Mouse (Mus musculus) neural tube, embryonic 11.5 days (tissue): ENCODE measurements at regions not wholly inside any gene's neighbourhood (a gene's known extent, or its start where the extent isn't known, plus 50 kb on each side); places are given as distances from the start of the nearest gene placed in this dataset.
"Not testable (repeated sequence)": the region's sequence is repeated elsewhere in the genome, so short reads cannot be mapped to it uniquely, and the experiment has no call there.

Source experiments
- ATAC-seq: fragments of 200-750 bp; cut with Nextera tagmentation; 2 replicates; pipeline ENCODE4 v1.8.0; 2017; ENCODE audit warnings: moderate number of reproducible peaks, mild to moderate bottlenecking, moderate TSS enrichment, moderate library complexity; ENCODE audit not compliant: insufficient read depth, low FRiP score, low TSS enrichment
- DNase-seq: peaks from one replicate; pipeline ENCODE4 v3.0.0-alpha.2; 2015; ENCODE audit warnings: low spot score
- H3K27ac ChIP-seq: fragments of 300-500 bp; sonication (generic); 2 replicates; pipeline ENCODE4 v1.5.1; 2014; ENCODE audit warnings: low read depth, mild to moderate bottlenecking, low read length
- H3K27me3 ChIP-seq: fragments of 300-500 bp; sonication (generic); 2 replicates; pipeline ENCODE4 v1.6.1; 2014; ENCODE audit warnings: mild to moderate bottlenecking, low read length, mixed read lengths; ENCODE audit not compliant: control insufficient read depth, insufficient read depth
- H3K36me3 ChIP-seq: fragments of 300-500 bp; sonication (generic); 2 replicates; pipeline ENCODE4 v1.6.1; 2014; ENCODE audit warnings: mild to moderate bottlenecking, low read length, moderate library complexity, mixed read lengths; ENCODE audit not compliant: control insufficient read depth, insufficient read depth
- H3K4me1 ChIP-seq: fragments of 300-500 bp; sonication (generic); 2 replicates; pipeline ENCODE4 v1.6.1; 2014; ENCODE audit warnings: low read length, mixed read lengths; ENCODE audit not compliant: control insufficient read depth, insufficient read depth
- H3K4me2 ChIP-seq: fragments of 300-500 bp; sonication (generic); 2 replicates; pipeline ENCODE4 v1.6.1; 2014; ENCODE audit warnings: low read depth, mild to moderate bottlenecking, moderate library complexity
- H3K4me3 ChIP-seq: fragments of 300-500 bp; sonication (generic); 2 replicates; pipeline ENCODE4 v1.5.1; 2014; ENCODE audit warnings: low read depth, low read length
- H3K9ac ChIP-seq: fragments of 300-500 bp; sonication (generic); 2 replicates; pipeline ENCODE4 v1.6.1; 2014; ENCODE audit warnings: mild to moderate bottlenecking, low read length
- H3K9me3 ChIP-seq: fragments of 300-500 bp; sonication (generic); 2 replicates; pipeline ENCODE4 v1.6.1; 2016; ENCODE audit warnings: low read length; ENCODE audit not compliant: control insufficient read depth
- WGBS: fragments of 180-500 bp; shearing (Covaris S2); extraction: QIAGEN DNeasy Blood & Tissue Kit; methylation state at CpG from one replicate; pipeline ENCODE4 v1.1.7; 2014; 5-methylcytosine and 5-hydroxymethylcytosine counted together

DNA sequence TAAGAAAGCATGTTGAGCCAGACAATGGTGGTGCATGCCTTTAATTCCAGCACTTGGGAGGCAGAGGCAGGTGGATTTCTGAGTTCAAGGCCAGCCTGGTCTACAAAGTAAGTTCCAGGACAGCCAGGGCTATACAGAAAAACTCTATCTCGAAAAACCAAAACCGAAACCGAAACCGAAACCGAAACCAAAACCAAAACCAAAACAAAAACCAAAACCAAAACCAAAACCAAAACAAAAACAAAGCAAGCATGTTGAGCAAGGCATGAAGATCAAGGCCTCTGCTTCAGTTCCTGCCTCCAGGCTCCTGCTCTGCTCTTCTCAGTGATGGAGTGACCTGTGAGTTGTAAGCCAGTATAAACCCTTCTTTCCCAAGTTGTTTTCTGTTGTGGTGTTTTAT lies 334.0 kb upstream of the Ube2e3 start:
- 97% methylated on average over 5 of the region's 5 CpGs for WGBS
- H3K27me3 ChIP-seq, H3K27ac ChIP-seq, DNase-seq, H3K9me3 ChIP-seq, ATAC-seq, H3K4me3 ChIP-seq, H3K9ac ChIP-seq, H3K4me2 ChIP-seq, H3K4me1 ChIP-seq, H3K36me3 ChIP-seq: not testable (repeated sequence)

DNA sequence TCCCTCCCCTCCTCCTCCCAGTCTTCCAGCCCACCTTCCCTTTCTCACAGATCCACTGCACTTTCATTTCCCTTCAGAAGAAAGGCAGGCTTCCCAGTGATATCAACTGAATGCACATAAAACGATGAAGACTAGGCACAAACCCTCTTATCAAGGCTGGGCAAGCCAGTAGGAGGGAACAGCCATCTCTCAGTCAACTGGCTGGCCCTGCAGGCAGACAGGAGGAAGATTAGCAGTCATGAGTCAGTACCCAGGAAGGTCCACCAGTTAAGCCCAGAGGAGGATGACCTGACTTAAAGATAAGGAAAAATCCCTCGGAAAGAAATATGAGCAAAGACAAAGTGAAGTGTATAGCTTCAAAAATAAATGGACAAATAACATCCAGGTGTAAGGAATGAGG lies 337.4 kb upstream of the Ube2e3 start:
- no peak for DNase-seq
- WGBS = 78% methylated on average over 2 of the region's 2 CpGs
- no peak for ATAC-seq
- H3K4me3 ChIP-seq = no peak overlapping the region
- no peaks in the 10 kb centered on the region for H3K4me1 ChIP-seq
- no peaks in the 10 kb centered on the region for H3K27me3 ChIP-seq
- H3K9ac ChIP-seq = no peak overlapping the region
- H3K9me3 ChIP-seq = no peaks in the 10 kb centered on the region
- no peak overlapping the region for H3K27ac ChIP-seq
- no peaks in the 10 kb centered on the region for H3K36me3 ChIP-seq
- H3K4me2 ChIP-seq = no peak overlapping the region

GRCm38 (mm10) chr2:78520258-78521023 lies 347.5 kb upstream of the Ube2e3 start:
- Histone ChIP-seq H3K9ac (no peak overlapping the region), H3K27me3 (no peaks in the 10 kb centered on the region), H3K4me1 (no peaks in the 10 kb centered on the region), H3K27ac (no peak overlapping the region), H3K9me3 (no peaks in the 10 kb centered on the region), H3K4me2 (no peak overlapping the region), H3K4me3 (no peak overlapping the region), H3K36me3 (no peaks in the 10 kb centered on the region)
- 83% methylated on average over 4 of the region's 4 CpGs for WGBS
- no peak for DNase-seq
- ATAC-seq = no peak

GRCm38 (mm10) chr2:78493115-78493514 lies 374.8 kb upstream of the Ube2e3 start:
- no peaks in the 10 kb centered on the region for H3K4me1 ChIP-seq
- ATAC-seq = no peak
- H3K27me3 ChIP-seq = no peaks in the 10 kb centered on the region
- no peak overlapping the region for H3K4me3 ChIP-seq
- no peak overlapping the region for H3K4me2 ChIP-seq
- no peaks in the 10 kb centered on the region for H3K9me3 ChIP-seq
- no peaks in the 10 kb centered on the region for H3K36me3 ChIP-seq
- DNase-seq = no peak
- H3K9ac ChIP-seq = no peak overlapping the region
- H3K27ac ChIP-seq = no peak overlapping the region

DNA sequence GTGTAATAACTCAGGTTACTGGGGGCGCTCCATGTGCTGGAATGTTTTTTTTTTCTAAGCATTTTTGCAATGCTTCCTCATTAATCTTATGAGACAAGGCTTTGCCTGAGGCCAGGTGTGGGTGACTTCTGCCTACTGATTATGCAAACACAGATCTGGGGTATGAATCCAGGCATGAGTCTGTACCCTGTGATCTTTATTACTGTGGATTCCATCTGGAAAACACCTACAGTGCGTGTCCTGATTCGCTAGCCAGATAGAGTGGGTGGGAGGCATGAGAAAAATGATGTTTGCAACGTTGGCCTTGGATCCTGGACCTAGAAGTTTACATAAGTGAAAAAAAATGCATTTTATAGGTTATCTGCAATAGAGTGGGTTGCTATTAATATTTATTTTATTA lies 387.9 kb upstream of the Ube2e3 start:
- H3K36me3 ChIP-seq = no peaks in the 10 kb centered on the region
- H3K4me2 ChIP-seq = no peak overlapping the region
- H3K9me3 ChIP-seq = no peaks in the 10 kb centered on the region
- DNase-seq (no peak), ATAC-seq (no peak)
- no peak overlapping the region for H3K9ac ChIP-seq
- no peak overlapping the region for H3K4me3 ChIP-seq
- H3K4me1 ChIP-seq = no peaks in the 10 kb centered on the region
- H3K27ac ChIP-seq = no peak overlapping the region
- WGBS = 62% methylated on average over 4 of the region's 4 CpGs
- no peaks in the 10 kb centered on the region for H3K27me3 ChIP-seq

GRCm38 (mm10) chr2:78459444-78459843 lies 408.5 kb upstream of the Ube2e3 start:
- no peak overlapping the region for H3K27ac ChIP-seq
- no peak overlapping the region for H3K4me2 ChIP-seq
- H3K9me3 ChIP-seq = no peaks in the 10 kb centered on the region
- H3K27me3 ChIP-seq = no peaks in the 10 kb centered on the region
- no peak for DNase-seq
- H3K4me3 ChIP-seq = no peak overlapping the region
- ATAC-seq = no peak
- no peaks in the 10 kb centered on the region for H3K36me3 ChIP-seq
- 78% methylated on average over 4 of the region's 4 CpGs for WGBS
- H3K4me1 ChIP-seq = no peaks in the 10 kb centered on the region
- no peak overlapping the region for H3K9ac ChIP-seq

- Histone ChIP-seq H3K9me3 (no peaks in the 10 kb centered on the region), H3K9ac (no peak overlapping the region), H3K4me1 (no peaks in the 10 kb centered on the region), H3K27me3 (no peaks in the 10 kb centered on the region), H3K36me3 (no peaks in the 10 kb centered on the region), H3K27ac (no peak overlapping the region), H3K4me2 (no peak overlapping the region), H3K4me3 (no peak overlapping the region)
- 86% methylated on average over 3 of the region's 3 CpGs for WGBS
- no peak for DNase-seq
- no peak for ATAC-seq
Measured at GRCm38 (mm10) chr2:78453411-78453810, 414.5 kb upstream of the Ube2e3 start.

DNA sequence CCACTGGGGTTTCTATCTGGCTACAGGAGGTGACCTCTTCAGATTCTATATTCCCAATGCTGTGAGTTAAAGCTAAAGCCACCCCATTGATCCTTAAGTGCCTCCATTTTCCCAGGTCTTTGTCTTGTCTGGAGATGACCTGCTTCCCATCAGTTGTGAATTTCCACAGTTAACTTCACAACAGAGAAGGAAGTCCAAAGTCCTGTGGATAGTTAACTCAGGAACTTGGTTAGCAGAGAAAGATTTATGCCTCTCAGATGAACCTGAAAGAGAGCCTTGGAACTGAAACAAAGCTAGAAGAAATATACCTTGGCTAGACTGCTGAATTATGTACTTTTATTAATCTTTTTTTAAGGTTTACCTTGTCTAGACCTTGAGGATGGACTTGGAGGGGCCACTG lies 431.1 kb upstream of the Ube2e3 start:
- H3K4me3 ChIP-seq = no peak overlapping the region
- DNase-seq (no peak), ATAC-seq (no peak)
- no peak overlapping the region for H3K9ac ChIP-seq
- H3K36me3 ChIP-seq = no peaks in the 10 kb centered on the region
- H3K9me3 ChIP-seq = no peaks in the 10 kb centered on the region
- no peak overlapping the region for H3K27ac ChIP-seq
- H3K27me3 ChIP-seq = no peaks in the 10 kb centered on the region
- H3K4me2 ChIP-seq = no peak overlapping the region
- no peaks in the 10 kb centered on the region for H3K4me1 ChIP-seq

- Histone ChIP-seq H3K4me1 (no peaks in the 10 kb centered on the region), H3K27ac (no peak overlapping the region), H3K4me3 (no peak overlapping the region), H3K27me3 (no peaks in the 10 kb centered on the region), H3K4me2 (no peak overlapping the region), H3K9ac (no peak overlapping the region), H3K36me3 (no peaks in the 10 kb centered on the region), H3K9me3 (no peaks in the 10 kb centered on the region)
- WGBS = 72% methylated on average over 2 of the region's 2 CpGs
- no peak for DNase-seq
- no peak for ATAC-seq
Measured at GRCm38 (mm10) chr2:78435071-78435470, 432.9 kb upstream of the Ube2e3 start.
